Mouse (Mus musculus): ENCODE data around the gene Samd9l. TPM values are rescaled to one million over a fixed set of nuclear protein-coding genes. Genes with fewer than 3 reads are reported as not detected.
"Not testable (repeated sequence)": the region's sequence is repeated elsewhere in the genome, so short reads cannot be mapped to it uniquely, and the experiment has no call there.

The Samd9l gene
- total RNA-seq, 2 experiments from 2014 or later: 27.3 to 38.0 TPM

DNA sequence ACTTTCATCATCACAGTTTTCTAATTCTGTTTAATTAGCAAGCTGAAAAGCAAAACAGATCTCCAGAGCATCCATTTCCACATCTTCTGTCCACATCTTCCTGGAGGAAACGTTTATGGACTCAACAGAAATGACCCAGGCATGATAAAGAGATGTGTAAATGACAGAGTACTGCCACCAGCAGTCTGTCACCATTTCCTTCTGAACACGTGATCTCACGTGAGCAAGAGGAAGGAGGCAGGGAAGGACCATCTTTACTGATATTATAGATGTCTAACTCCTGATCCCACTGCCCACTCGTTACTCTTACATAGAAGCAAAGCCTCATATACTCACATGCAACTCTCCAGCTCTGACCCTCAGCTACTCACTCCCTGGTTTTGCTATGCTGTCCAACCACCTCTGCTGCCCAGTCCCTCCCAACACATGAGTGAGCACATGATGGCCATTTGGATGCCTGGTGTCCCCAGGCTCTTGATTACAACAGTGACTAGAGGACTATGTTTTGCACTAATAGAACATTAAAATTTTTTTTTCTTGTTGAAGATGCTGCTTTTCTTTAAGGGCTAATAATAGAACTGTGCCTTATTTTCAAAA is 54.2 kb downstream of the Samd9l start:
- not testable (repeated sequence) for ATAC-seq (replicated peaks; ENCODE audit: low FRiP score, poor library complexity, severe bottlenecking)

DNA sequence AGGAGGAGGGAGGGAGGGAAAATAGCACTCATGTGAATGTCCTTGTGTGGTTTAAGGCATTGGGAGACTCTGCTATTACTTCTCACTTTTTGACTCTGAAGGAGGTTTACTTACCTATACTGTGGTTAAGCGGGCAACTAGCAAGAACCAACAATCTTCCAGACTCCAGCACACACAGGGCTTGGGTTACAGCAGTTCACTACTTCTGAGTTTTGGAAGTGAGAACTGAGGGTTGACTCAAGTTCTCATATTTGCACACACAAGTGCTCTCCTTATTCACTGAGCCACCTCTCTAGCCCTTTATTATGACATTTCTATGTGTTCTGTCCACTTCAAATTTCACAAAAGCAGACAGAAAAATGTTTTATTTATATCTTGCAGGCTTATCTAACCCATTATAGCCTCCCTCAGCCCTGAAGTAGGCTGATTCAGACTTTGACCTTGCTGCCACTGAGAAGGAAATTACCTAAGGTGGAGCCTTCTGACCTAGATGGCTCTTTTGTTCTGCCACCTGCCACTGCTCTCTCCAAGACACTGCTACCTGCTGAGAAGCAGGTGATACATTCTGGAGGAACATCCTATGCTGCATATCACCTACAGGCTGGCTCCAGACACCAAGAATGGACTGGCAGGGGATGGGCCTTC is 55.6 kb downstream of the Samd9l start:
- not testable (repeated sequence) for ATAC-seq (replicated peaks; ENCODE audit: low FRiP score, poor library complexity, severe bottlenecking)

DNA sequence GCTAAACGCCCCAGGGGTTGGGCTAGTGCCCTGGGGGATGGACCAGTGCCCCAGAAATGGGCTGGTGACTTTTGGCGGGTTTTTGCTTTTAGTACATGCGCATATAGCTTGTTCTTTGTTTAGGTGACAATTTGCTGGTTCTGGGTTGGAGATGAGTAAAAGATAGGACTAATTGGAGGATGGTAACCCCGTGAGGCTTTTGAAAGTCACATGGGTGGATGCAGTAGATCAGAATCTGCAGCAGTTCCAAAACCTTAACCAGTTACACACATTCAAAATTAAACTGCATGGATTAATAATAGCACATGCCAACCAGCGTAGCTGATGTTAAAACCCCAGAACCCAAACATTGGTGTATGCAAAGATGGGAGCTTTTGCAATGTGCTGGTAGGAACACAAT is 57.9 kb downstream of the Samd9l start:
- ATAC-seq (replicated peaks; ENCODE audit: low FRiP score, poor library complexity, severe bottlenecking): no peak

DNA sequence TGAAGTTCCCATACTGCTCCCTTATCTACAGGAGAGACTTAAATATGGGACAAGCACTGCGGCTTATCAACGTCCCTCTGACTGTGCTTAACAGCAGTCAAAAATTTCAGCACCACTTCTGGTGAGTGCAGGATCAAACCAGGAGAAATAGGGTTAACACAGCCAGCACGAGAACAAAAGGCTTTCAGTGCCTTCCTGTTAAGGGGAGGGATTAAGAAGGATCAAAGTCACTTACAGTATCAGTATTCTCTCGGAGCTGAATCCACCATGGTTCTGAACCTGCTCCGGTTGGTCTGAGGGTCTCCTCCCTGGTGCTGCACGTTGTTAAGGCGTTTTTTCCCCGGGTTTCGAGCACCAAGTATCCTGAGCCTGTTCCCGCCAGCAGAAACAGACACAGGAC is 58.4 kb downstream of the Samd9l start:
- ATAC-seq (replicated peaks; ENCODE audit: low FRiP score, poor library complexity, severe bottlenecking): not testable (repeated sequence)

DNA sequence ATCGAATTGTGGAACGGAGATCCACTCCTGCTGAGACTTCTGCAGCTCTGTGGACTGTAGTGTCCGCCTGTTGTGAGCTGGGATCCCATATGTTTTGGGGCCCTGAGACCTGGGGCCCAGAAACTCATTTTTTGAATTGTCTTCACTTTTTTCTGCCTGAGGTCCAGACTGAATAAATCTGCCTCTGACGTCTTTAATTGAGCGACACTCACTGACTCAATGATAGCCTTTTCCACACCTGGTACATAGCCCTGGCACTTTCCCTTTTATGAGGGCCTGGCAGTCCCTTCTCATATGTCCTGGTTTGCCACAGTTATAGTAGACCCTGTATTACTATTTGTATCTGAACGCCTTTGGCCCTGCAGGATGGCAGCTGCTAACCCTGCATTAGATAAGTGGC is 60.2 kb downstream of the Samd9l start:
- ATAC-seq (replicated peaks; ENCODE audit: low FRiP score, poor library complexity, severe bottlenecking): not testable (repeated sequence)

Other genes with a start within 250 kb of the Samd9l start
- 1.7 TPM in 1 of 2 replicates, not detected in the other for gene Hepacam2, start 98.7 kb upstream of the Samd9l start, total RNA-seq (2015; ENCODE audit: low replicate concordance)
- 0.68 TPM in 1 of 2 replicates, not detected in the other for gene Hepacam2, start 98.7 kb upstream of the Samd9l start, total RNA-seq (2017; ENCODE audit: low replicate concordance)
- gene Vps50, start 98.8 kb upstream of the Samd9l start, total RNA-seq (2015; ENCODE audit: low replicate concordance): 7.3 and 8.6 TPM in 2 replicates
- gene Vps50, start 98.8 kb upstream of the Samd9l start, total RNA-seq (2017; ENCODE audit: low replicate concordance): 4.7 and 6.2 TPM in 2 replicates

Measured in erythroblast, adult 5-6 weeks (primary cell).